Mouse (Mus musculus) midbrain, embryonic 10.5 days (tissue): ENCODE measurements around the gene Ppp1r14d. TPM values are rescaled to one million over a fixed set of nuclear protein-coding genes. Genes with fewer than 3 reads are reported as not detected.

Experiments used
- DNase-seq: peaks from one replicate; pipeline ENCODE4 v3.0.0-alpha.2; 2017; ENCODE audit warnings: low spot score
- H3K27ac ChIP-seq: fragments of 300-500 bp; sonication (generic); replicated peaks from 2 replicates; pipeline ENCODE4 v1.5.1; 2016; ENCODE audit warnings: mild to moderate bottlenecking
- H3K27me3 ChIP-seq: fragments of 300-500 bp; sonication (generic); 2 replicates; pipeline ENCODE4 v1.6.1; 2016; ENCODE audit warnings: low read depth, mild to moderate bottlenecking; ENCODE audit not compliant: poor library complexity, severe bottlenecking
- H3K36me3 ChIP-seq: fragments of 300-500 bp; sonication (generic); 2 replicates; pipeline ENCODE4 v1.6.1; 2016; ENCODE audit warnings: mild to moderate bottlenecking, moderate library complexity
- H3K4me1 ChIP-seq: fragments of 300-500 bp; sonication (generic); 2 replicates; pipeline ENCODE4 v1.6.1; 2016
- H3K4me3 ChIP-seq: fragments of 300-500 bp; sonication (generic); 2 replicates; pipeline ENCODE4 v1.5.1; 2016; ENCODE audit warnings: mild to moderate bottlenecking, moderate library complexity
- H3K9me3 ChIP-seq: fragments of 300-500 bp; sonication (generic); replicated peaks from 2 replicates; pipeline ENCODE4 v1.6.1; 2016; ENCODE audit warnings: mild to moderate bottlenecking
- WGBS: fragments of 180-500 bp; shearing (Covaris S2); methylation state at CpG from one replicate; pipeline ENCODE4 v1.1.7; 2016; 5-methylcytosine and 5-hydroxymethylcytosine counted together
- polyA plus RNA-seq: library from polyadenylated mRNA; unstranded; fragments of >200 nt; fragmentation: Nextera tagmentation; extraction: Ambion mirVana; gene quantifications from 2 replicates; pipeline ENCODE4 v1.2.1, GENCODE M21; 2016

The Ppp1r14d gene
- polyA plus RNA-seq, 1 experiment from 2014 or later, result not detected

DNA sequence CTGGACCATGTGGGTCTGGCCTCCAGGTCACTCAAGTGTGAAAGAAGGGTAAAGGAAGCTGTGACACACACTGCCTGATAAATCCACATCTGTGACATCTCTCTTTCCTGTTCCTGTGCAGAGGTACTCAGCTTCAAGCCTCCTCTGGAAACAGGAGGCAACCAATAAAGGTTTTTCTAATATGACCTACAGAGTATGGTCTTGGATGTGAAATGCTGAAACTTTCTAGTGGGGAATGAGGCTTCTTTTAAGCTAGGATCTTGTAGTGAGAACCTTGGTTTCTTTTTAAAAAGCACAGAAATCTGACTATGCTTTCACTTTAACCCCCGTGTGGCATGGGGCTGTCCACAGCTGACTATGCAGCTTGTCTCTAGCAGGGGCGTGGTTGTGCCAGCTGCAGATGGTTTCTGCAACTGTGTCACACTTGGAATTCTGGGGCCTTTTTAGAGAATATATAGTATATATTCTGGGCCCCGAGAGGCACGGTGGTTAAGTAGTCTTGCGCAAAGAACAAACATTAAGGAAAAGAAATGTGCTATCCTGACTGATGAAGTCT lies 52.2 kb downstream of the Ppp1r14d start:
- H3K9me3 ChIP-seq, result no peaks in the 10 kb centered on the region
- no peak for DNase-seq
- H3K36me3 ChIP-seq, result peaks cover 43% of the 10 kb centered on the region
- H3K27ac ChIP-seq, result no peak overlapping the region
- 0 out of 2 replicates have a peak, but pooled peaks cover 5% of the 10 kb centered on the region for H3K27me3 ChIP-seq
- H3K4me3 ChIP-seq, result no peak overlapping the region
- 90% methylated on average over 5 of the region's 5 CpGs for WGBS
- peaks cover 27% of the 10 kb centered on the region for H3K4me1 ChIP-seq

GRCm38 (mm10) chr2:119176761-119177160 lies 52.9 kb downstream of the Ppp1r14d start:
- no peaks in the 10 kb centered on the region for H3K9me3 ChIP-seq
- 51% methylated on average over 3 of the region's 3 CpGs for WGBS
- peaks cover 32% of the 10 kb centered on the region for H3K4me1 ChIP-seq
- no peak for DNase-seq
- no peak overlapping the region for H3K4me3 ChIP-seq
- H3K27me3 ChIP-seq, result 0 out of 2 replicates have a peak, but pooled peaks cover 5% of the 10 kb centered on the region
- H3K36me3 ChIP-seq, result peaks cover 47% of the 10 kb centered on the region
- no peak overlapping the region for H3K27ac ChIP-seq

DNA sequence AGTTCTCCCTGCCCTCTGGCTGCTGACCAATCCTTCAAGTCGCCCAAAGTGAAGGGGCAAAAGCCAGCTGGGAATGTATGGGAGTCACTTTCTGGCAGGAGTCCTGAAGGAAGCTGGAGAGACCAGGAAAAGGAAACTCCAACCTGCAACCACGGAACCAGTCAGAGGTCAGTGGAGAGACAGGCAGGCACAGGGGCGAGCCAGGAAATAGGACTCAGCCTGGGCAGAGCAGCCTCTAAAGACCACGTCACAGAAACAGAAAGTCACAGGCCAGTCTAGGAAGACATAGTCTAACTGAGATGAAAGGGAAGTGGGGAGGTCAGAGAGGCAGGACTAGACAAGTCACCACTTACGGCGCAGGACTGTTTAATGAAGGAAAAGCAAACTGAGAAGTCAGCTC lies 54.1 kb downstream of the Ppp1r14d start:
- Histone ChIP-seq H3K9me3 (no peaks in the 10 kb centered on the region), H3K36me3 (peaks cover 42% of the 10 kb centered on the region), H3K27ac (no peak overlapping the region), H3K4me3 (no peak overlapping the region), H3K27me3 (0 out of 2 replicates have a peak, but pooled peaks cover 5% of the 10 kb centered on the region), H3K4me1 (peaks cover 32% of the 10 kb centered on the region)
- DNase-seq, result no peak
- WGBS, result 71% methylated on average over 6 of the region's 6 CpGs

DNA sequence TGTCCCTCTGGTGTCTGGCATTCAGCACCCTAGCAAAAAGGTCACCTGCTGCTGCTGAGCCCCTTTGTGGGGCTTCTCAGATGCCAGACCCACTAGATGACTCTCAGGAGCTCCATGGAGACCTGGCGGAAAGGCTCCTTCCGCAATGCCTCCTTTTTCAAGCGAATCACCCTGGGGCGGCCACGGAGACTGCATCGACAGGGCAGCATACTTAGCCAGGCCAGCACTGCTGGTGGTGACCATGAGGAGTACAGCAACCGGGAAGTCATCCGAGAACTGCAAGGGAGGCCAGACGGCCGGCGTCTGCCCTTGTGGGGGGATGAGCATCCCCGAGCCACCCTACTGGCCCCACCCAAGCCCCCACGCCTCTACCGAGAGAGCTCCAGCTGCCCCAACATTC lies 54.8 kb downstream of the Ppp1r14d start:
- peaks cover 35% of the 10 kb centered on the region for H3K36me3 ChIP-seq
- WGBS, result 53% methylated on average over 14 of the region's 14 CpGs
- no peak overlapping the region for H3K27ac ChIP-seq

GRCm38 (mm10) chr2:119173991-119174651 lies 55.6 kb downstream of the Ppp1r14d start, which contains the start of gene Gm14137:
Gene Gm14137 (plus strand): TSS chr2:119174509.
- no peaks in the 10 kb centered on the region for H3K9me3 ChIP-seq
- H3K27me3 ChIP-seq, result peaks cover 15% of the 10 kb centered on the region
- DNase-seq, result no peak
- 46% methylated on average over 8 of the region's 8 CpGs for WGBS
- H3K4me1 ChIP-seq, result peaks cover 32% of the 10 kb centered on the region
- peaks cover 28% of the 10 kb centered on the region for H3K36me3 ChIP-seq
- H3K4me3 ChIP-seq, result no peak within 1 kb of the TSS
- peak within 1 kb of the TSS; percentile 55; the same call in 1 of the 2 replicates for H3K27ac ChIP-seq

More for the DNA sequence above, 54.8 kb downstream of the Ppp1r14d start:
- 0 out of 2 replicates have a peak, but pooled peaks cover 8% of the 10 kb centered on the region for H3K27me3 ChIP-seq
- no peak overlapping the region for H3K4me3 ChIP-seq
- DNase-seq, result no peak
- H3K9me3 ChIP-seq, result no peaks in the 10 kb centered on the region
- peaks cover 32% of the 10 kb centered on the region for H3K4me1 ChIP-seq

DNA sequence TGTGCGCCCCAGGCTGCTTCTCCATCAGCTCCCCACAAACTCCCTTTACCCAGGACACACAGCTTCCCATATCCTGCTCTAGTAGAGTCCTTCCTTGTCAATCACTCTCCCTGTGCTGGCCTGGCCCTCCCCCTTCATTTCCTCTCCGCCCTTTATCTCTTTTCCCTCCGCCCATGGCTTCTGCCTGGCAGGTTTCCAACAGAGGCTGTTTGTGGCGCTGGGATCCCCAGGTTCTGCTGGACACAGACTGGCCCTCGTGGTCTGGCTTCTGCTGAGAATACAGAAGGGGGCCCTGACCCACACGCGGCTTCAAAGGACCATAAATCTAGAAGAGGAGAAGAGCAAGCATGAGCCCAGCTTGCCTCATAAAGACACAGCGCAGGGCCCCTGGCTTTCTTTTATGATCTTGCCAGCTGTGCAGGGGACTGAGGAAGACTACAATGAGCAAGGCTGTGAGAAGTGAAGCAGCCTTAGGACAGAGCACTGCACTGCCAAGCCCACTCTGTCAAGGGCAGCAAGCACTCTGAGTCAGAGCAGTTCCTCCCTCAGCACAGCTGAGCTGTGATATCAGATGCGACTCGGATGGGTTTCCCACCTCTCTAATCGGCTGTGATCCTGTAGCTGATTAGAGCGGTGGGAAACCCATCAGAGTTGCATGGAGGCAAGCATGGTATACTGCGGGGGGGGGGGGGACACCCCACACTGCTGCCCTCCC lies 56.7 kb downstream of the Ppp1r14d start:
- DNase-seq, result no peak
- H3K27ac ChIP-seq, result peak overlapping the region; percentile 55

GRCm38 (mm10) chr2:119172446-119172845 lies 57.3 kb downstream of the Ppp1r14d start:
- DNase-seq, result no peak
- H3K27ac ChIP-seq, result peak overlapping the region; percentile 55
- H3K4me3 ChIP-seq, result no peak overlapping the region
- H3K4me1 ChIP-seq, result peaks cover 40% of the 10 kb centered on the region
- H3K9me3 ChIP-seq, result no peaks in the 10 kb centered on the region
- H3K27me3 ChIP-seq, result peaks cover 32% of the 10 kb centered on the region
- H3K36me3 ChIP-seq, result peaks cover 12% of the 10 kb centered on the region; the same call in 1 of the 2 replicates
- 88% methylated on average over 7 of the region's 7 CpGs for WGBS

More for the DNA sequence above, 56.7 kb downstream of the Ppp1r14d start:
- no peaks in the 10 kb centered on the region for H3K9me3 ChIP-seq
- H3K27me3 ChIP-seq, result peaks cover 26% of the 10 kb centered on the region
- H3K4me3 ChIP-seq, result no peak overlapping the region
- H3K36me3 ChIP-seq, result peaks cover 17% of the 10 kb centered on the region
- H3K4me1 ChIP-seq, result peaks cover 34% of the 10 kb centered on the region
- WGBS, result 32% methylated on average over 13 of the region's 13 CpGs

DNA sequence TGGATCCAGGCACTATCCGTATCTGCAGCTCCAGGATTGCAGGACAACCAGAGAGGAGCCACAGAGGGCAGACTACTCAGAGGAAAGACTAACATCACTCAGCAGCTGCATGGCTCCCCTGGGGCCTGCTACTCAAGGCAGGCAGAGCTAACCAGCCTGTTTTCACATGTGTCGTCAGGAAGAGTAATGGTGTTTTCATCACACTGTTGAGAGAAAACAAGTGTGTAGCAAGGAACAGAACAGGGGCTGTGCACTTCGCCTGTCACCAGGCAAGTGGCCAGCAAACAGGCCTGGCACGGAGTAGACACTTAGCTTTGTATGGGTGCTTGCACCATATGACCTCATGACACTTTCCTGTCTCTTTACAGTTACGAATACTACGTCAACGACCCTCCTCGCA lies 58.1 kb downstream of the Ppp1r14d start:
- peaks cover 48% of the 10 kb centered on the region for H3K4me1 ChIP-seq
- H3K9me3 ChIP-seq, result no peaks in the 10 kb centered on the region
- no peak for DNase-seq
- H3K27me3 ChIP-seq, result peaks cover 41% of the 10 kb centered on the region
- no peak overlapping the region for H3K27ac ChIP-seq
- 79% methylated on average over 8 of the region's 8 CpGs for WGBS
- H3K36me3 ChIP-seq, result peaks cover 8% of the 10 kb centered on the region; the same call in 1 of the 2 replicates
- H3K4me3 ChIP-seq, result no peak overlapping the region

GRCm38 (mm10) chr2:119170282-119170681 lies 59.4 kb downstream of the Ppp1r14d start:
- Histone ChIP-seq H3K9me3 (no peaks in the 10 kb centered on the region), H3K27me3 (peaks cover 54% of the 10 kb centered on the region), H3K27ac (no peak overlapping the region), H3K36me3 (0 out of 2 replicates have a peak, but pooled peaks cover 8% of the 10 kb centered on the region), H3K4me3 (no peak overlapping the region), H3K4me1 (peaks cover 50% of the 10 kb centered on the region)
- DNase-seq, result no peak
- WGBS, result 84% methylated on average over 2 of the region's 2 CpGs

Other genes starting within 250 kb of the Ppp1r14d start
- gene Ccdc32, start 200.5 kb downstream of the Ppp1r14d start, polyA plus RNA-seq, result 21.9 and 22.4 TPM in 2 replicates
- 7.0 and 7.9 TPM in 2 replicates for gene Rpusd2, start 195.1 kb downstream of the Ppp1r14d start, polyA plus RNA-seq
- 63.9 and 68.4 TPM in 2 replicates for gene Knl1, start 182.8 kb downstream of the Ppp1r14d start, polyA plus RNA-seq
- gene Rad51, start 117.1 kb downstream of the Ppp1r14d start, polyA plus RNA-seq, result 95.6 and 97.9 TPM in 2 replicates
- gene Rmdn3, start 72.9 kb downstream of the Ppp1r14d start, polyA plus RNA-seq, result 47.4 and 49.9 TPM in 2 replicates
- gene Gchfr, start 62.1 kb downstream of the Ppp1r14d start, polyA plus RNA-seq, result 2.7 and 3.2 TPM in 2 replicates
- 0.72 and 1.1 TPM in 2 replicates for gene Gm14137, start 55.4 kb downstream of the Ppp1r14d start, polyA plus RNA-seq
- 56.1 and 57.4 TPM in 2 replicates for gene Zfyve19, start 21.3 kb downstream of the Ppp1r14d start, polyA plus RNA-seq
- gene Dnajc17, start 21.1 kb downstream of the Ppp1r14d start, polyA plus RNA-seq, result 24.5 and 26.2 TPM in 2 replicates
- 1.9 and 2.4 TPM in 2 replicates for gene Spint1, start 7.5 kb upstream of the Ppp1r14d start, polyA plus RNA-seq
- gene Rhov, start 41.4 kb upstream of the Ppp1r14d start, polyA plus RNA-seq, result 0.83 and 1.9 TPM in 2 replicates
- 23.1 and 27.5 TPM in 2 replicates for gene Vps18, start 58.8 kb upstream of the Ppp1r14d start, polyA plus RNA-seq
- 5.7 TPM in 2 replicates for gene Dll4, start 95.9 kb upstream of the Ppp1r14d start, polyA plus RNA-seq
- gene Chac1, start 121.3 kb upstream of the Ppp1r14d start, polyA plus RNA-seq, result 0.78 and 0.95 TPM in 2 replicates
- gene Ino80, start 247.8 kb upstream of the Ppp1r14d start, polyA plus RNA-seq, result 3.3 and 3.8 TPM in 2 replicates